Mouse (Mus musculus) neural tube, embryonic 13.5 days (tissue): Measurements from ENCODE around the gene Htr6. TPM values are rescaled to one million over a fixed set of nuclear protein-coding genes. Genes with fewer than 3 reads are reported as not detected.

Source experiments
- ATAC-seq: fragments of 200-750 bp; cut with Nextera tagmentation; 2 replicates; pipeline ENCODE4 v1.8.0; 2017; ENCODE audit warnings: low read depth, mild to moderate bottlenecking, moderate TSS enrichment, moderate library complexity
- H3K27ac ChIP-seq: fragments of 300-500 bp; sonication (generic); replicated peaks from 2 replicates; pipeline ENCODE4 v1.5.1; 2015; ENCODE audit warnings: moderate library complexity, mild to moderate bottlenecking, inconsistent platforms
- H3K27me3 ChIP-seq: fragments of 300-500 bp; sonication (generic); 2 replicates; pipeline ENCODE4 v1.6.1; 2015; ENCODE audit warnings: mild to moderate bottlenecking, inconsistent platforms
- H3K36me3 ChIP-seq: fragments of 300-500 bp; sonication (generic); 2 replicates; pipeline ENCODE4 v1.6.1; 2015; ENCODE audit warnings: mild to moderate bottlenecking, inconsistent platforms
- H3K4me1 ChIP-seq: fragments of 300-500 bp; sonication (generic); replicated peaks from 2 replicates; pipeline ENCODE4 v1.6.1; 2015; ENCODE audit warnings: inconsistent platforms
- H3K4me2 ChIP-seq: fragments of 300-500 bp; sonication (generic); 2 replicates; pipeline ENCODE4 v1.6.1; 2015; ENCODE audit warnings: inconsistent platforms, mild to moderate bottlenecking, moderate library complexity
- H3K4me3 ChIP-seq: fragments of 300-500 bp; sonication (generic); 2 replicates; pipeline ENCODE4 v1.5.1; 2015; ENCODE audit warnings: mild to moderate bottlenecking, inconsistent platforms
- H3K9ac ChIP-seq: fragments of 300-500 bp; sonication (generic); 2 replicates; pipeline ENCODE4 v1.6.1; 2015; ENCODE audit warnings: moderate library complexity, mild to moderate bottlenecking, inconsistent platforms
- H3K9me3 ChIP-seq: fragments of 300-500 bp; sonication (generic); 2 replicates; pipeline ENCODE4 v1.6.1; 2016; ENCODE audit warnings: inconsistent platforms
- WGBS: fragments of 180-500 bp; shearing (Covaris S2); methylation state at CpG from one replicate; pipeline ENCODE4 v1.1.7; 2015; 5-methylcytosine and 5-hydroxymethylcytosine counted together
- polyA plus RNA-seq: library from polyadenylated mRNA; unstranded; fragments of >200 nt; fragmentation: Nextera tagmentation; extraction: Ambion mirVana; gene quantifications from 2 replicates; pipeline ENCODE4 v1.2.1, GENCODE M21; 2015

The Htr6 gene
- polyA plus RNA-seq, 1 experiment from 2014 or later, result 0.60 TPM

DNA sequence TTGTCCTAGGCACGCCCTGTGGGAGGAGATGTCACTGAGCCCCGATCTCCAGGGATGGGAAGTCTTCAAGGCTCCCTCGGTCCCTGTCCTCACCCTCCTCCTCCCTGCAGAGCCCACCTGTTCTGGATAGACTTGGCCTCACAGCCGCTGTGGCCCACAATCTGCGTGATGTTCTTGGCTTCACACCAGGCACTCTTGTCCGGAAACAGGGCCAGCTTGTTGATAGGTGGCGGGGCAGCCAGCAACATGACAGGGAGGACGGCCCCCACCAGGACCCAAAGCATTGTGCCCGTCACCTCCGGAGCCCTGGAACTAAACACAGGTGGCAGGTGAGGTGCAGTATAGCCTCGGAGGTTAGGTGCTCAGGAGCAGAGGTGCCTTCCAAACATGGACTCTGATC is 10.0 kb upstream of the Htr6 start:
- ATAC-seq, result no peak
- no peak overlapping the region for H3K9ac ChIP-seq
- no peak overlapping the region for H3K27ac ChIP-seq
- no peaks in the 10 kb centered on the region for H3K36me3 ChIP-seq
- peaks cover 38% of the 10 kb centered on the region for H3K4me1 ChIP-seq
- no peaks in the 10 kb centered on the region for H3K9me3 ChIP-seq
- H3K4me2 ChIP-seq, result no peak overlapping the region
- no peak overlapping the region for H3K4me3 ChIP-seq
- 71% methylated on average over 11 of the region's 11 CpGs for WGBS
- peaks cover 25% of the 10 kb centered on the region for H3K27me3 ChIP-seq

DNA sequence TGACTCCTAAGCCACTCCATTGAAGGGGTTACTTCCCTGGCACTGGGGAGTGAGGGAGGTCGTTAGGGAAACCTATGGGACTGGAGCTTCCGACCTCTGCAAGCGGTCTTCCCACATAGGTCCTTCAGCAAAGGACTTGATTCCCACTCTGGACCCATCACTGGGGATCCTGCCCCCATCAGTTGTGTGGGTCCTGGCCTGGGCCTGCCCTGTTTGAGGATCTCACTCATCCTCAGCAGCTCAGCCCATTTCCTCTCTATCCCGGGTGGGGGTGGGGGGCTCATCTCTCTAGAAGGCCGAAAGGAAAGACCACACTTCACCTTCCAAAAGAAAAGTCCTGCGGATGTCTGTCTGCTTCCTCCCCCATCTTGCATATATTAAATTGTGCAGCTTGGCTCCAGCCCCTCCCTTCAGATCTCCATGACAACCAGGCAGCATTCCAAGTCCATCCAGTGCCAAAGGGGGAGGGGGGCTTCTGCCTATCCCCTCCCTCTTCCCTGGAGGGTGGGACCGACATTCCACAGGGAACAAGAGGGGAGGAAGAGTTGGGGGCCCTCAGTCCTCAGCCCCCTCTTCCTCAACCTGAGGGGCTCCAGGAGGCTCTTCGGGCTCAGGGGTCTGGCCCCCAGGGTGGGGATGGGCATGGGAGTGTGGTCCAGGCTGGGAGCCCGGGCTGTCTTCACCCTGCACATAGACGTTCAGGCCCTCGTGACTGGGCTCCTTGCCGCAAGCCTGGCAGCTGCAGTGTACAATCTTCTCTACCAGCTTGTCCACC is 7.6 kb upstream of the Htr6 start:
- peak overlapping the region; percentile 62; the same call in 1 of the 2 replicates for H3K27ac ChIP-seq
- no peaks in the 10 kb centered on the region for H3K9me3 ChIP-seq
- no peaks in the 10 kb centered on the region for H3K36me3 ChIP-seq
- H3K4me3 ChIP-seq, result no peak overlapping the region
- ATAC-seq, result peak; percentile 70
- H3K27me3 ChIP-seq, result peaks cover 13% of the 10 kb centered on the region
- peak overlapping the region; percentile 34 for H3K4me2 ChIP-seq
- peak overlapping the region; percentile 44; the same call in 1 of the 2 replicates for H3K9ac ChIP-seq
- peaks cover 31% of the 10 kb centered on the region for H3K4me1 ChIP-seq
- WGBS, result 28% methylated on average over 12 of the region's 12 CpGs

DNA sequence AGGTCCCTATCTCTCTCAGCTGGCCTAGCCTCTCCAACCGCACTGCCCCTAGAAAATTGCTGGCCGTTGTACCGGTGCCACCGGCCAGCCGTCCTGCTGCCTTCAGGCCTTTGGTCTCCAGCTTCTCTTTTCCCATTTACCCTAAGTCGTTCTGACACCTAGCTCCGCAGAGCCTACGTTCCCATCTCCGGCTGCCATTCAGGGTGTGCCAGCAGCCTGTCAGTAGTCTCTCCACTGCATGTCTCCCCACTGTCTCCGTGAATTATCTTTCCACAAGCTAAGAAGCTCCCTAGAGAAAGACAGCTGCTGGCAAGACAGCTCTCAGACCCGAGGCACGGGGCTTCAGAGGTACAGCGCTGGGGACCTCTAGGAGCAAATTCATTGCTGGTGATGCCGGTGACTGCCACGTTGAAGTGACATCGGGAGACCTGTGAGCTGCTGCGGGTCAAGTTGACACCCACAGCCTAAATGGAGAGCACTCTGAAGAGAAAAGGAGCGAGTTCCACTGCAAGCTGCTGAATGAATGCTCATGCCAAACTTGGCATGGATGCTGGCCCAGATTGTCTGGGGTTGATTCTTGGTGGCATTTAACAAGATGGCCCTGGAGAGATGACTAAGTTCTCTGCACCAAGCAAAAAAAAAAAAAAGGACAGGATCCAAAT is 6.0 kb upstream of the Htr6 start:
- ATAC-seq, result no peak
- H3K27ac ChIP-seq, result 0 out of 2 replicates have a peak overlapping the region, but pooled peaks have one; percentile 18
- peaks cover 31% of the 10 kb centered on the region for H3K4me1 ChIP-seq
- H3K27me3 ChIP-seq, result peaks cover 29% of the 10 kb centered on the region
- no peak overlapping the region for H3K4me2 ChIP-seq
- H3K9ac ChIP-seq, result peak overlapping the region; percentile 34; the same call in 1 of the 2 replicates
- no peaks in the 10 kb centered on the region for H3K36me3 ChIP-seq
- no peak overlapping the region for H3K4me3 ChIP-seq
- 65% methylated on average over 18 of the region's 18 CpGs for WGBS
- H3K9me3 ChIP-seq, result no peaks in the 10 kb centered on the region

DNA sequence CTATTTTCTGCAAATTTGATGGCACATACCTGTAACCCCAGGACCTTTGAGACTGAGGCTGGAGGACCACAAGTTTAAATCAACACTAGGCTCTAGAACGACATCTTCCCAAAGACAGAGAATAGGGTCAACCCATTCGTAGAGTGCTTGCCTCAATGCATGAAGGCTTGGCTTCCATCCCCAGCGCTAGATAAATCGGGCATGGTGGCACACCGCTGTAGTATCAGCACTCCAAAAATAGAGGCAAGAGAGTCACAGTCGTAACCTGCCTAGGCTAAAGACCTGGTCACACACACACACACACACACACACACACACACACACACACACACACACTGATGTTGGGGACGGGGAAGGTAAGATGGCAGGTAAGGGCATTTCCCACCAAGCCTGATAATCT is 4.9 kb upstream of the Htr6 start:
- Histone ChIP-seq H3K36me3 (no peaks in the 10 kb centered on the region), H3K4me3 (no peak overlapping the region), H3K4me1 (peaks cover 36% of the 10 kb centered on the region), H3K27me3 (peaks cover 37% of the 10 kb centered on the region), H3K27ac (no peak overlapping the region), H3K4me2 (no peak overlapping the region), H3K9ac (no peak overlapping the region), H3K9me3 (no peaks in the 10 kb centered on the region)
- WGBS, result 95% methylated on average over 7 of the region's 7 CpGs
- no peak for ATAC-seq

DNA sequence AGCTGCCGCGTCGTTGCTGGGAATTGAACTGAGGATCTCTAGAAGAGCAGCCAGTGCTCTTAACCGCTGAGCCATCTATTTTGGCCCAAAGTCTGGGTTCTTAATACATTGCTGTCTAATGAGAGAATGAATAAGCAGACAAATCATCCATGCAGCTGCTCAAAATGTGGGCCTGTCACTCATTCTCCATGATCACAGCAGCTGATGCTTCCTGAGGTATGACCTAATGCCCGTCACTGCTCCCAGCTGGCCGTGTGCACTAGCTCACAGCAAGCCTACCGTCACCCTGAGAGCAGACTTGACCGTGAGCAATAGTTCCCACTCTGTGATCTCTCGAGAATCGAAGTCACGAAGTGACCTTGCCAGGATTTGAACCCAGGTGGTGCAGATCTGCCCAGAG is 4.1 kb upstream of the Htr6 start:
- H3K27me3 ChIP-seq, result peaks cover 37% of the 10 kb centered on the region
- WGBS, result 75% methylated on average over 11 of the region's 11 CpGs
- ATAC-seq, result no peak

DNA sequence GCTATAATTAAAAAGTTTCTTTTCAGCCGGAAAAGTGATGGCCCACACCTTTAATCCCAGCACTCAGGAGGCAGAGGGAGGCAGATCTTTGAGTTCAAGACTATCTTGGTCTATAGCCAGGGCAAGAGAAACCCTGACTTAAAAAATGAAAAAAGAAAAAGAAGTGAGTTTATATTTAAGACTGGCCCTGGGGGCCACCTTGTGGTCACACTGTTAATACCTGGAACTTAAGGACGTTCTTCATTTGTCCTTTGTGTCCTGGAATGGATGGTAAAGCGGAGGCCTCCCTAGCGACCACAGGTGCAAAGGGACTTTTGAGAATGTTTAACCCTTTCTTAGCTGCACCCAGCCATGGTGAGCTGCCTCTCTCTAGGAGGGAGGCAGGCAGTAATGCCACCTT is 3.4 kb upstream of the Htr6 start:
- 13% methylated on average over 4 of the region's 4 CpGs for WGBS
- peaks cover 44% of the 10 kb centered on the region for H3K27me3 ChIP-seq
- no peaks in the 10 kb centered on the region for H3K36me3 ChIP-seq
- H3K9me3 ChIP-seq, result no peaks in the 10 kb centered on the region
- no peak overlapping the region for H3K4me2 ChIP-seq
- no peak for ATAC-seq
- no peak overlapping the region for H3K4me3 ChIP-seq
- peaks cover 49% of the 10 kb centered on the region for H3K4me1 ChIP-seq
- no peak overlapping the region for H3K27ac ChIP-seq
- H3K9ac ChIP-seq, result no peak overlapping the region

More for the DNA sequence above, 4.1 kb upstream of the Htr6 start:
- no peaks in the 10 kb centered on the region for H3K9me3 ChIP-seq
- peaks cover 44% of the 10 kb centered on the region for H3K4me1 ChIP-seq
- H3K4me2 ChIP-seq, result no peak overlapping the region
- H3K4me3 ChIP-seq, result no peak overlapping the region
- no peak overlapping the region for H3K27ac ChIP-seq
- no peak overlapping the region for H3K9ac ChIP-seq
- no peaks in the 10 kb centered on the region for H3K36me3 ChIP-seq

DNA sequence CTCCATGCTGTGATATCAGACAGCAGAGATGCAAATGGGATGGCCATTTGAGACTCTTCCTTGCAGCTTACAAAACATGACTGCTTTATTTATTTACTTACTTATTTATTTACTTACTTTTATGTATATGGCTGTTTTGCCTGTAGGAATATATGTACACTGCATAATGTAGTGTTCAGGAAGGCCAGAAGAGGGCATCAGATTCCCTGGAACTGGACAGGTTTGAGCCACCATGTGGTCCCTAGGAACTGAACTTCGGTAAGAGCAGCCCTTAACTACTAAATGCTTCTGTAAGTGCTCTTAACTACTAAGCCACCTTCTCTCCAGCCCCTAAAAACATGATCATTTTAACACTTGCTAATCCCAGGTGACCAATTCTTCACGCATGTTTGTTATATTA is 2.9 kb upstream of the Htr6 start:
- H3K36me3 ChIP-seq, result no peaks in the 10 kb centered on the region
- no peak overlapping the region for H3K4me3 ChIP-seq
- peaks cover 48% of the 10 kb centered on the region for H3K27me3 ChIP-seq
- H3K4me1 ChIP-seq, result peaks cover 45% of the 10 kb centered on the region
- H3K9ac ChIP-seq, result no peak overlapping the region
- no peak overlapping the region for H3K27ac ChIP-seq
- no peak for ATAC-seq
- WGBS, result 33% methylated on average over 2 of the region's 2 CpGs
- H3K4me2 ChIP-seq, result no peak overlapping the region
- H3K9me3 ChIP-seq, result no peaks in the 10 kb centered on the region

- WGBS, result 15% methylated on average over 5 of the region's 5 CpGs
- H3K4me2 ChIP-seq, result peak overlapping the region; percentile 80
- H3K9ac ChIP-seq, result no peak overlapping the region
- H3K27ac ChIP-seq, result no peak overlapping the region
- peaks cover 72% of the 10 kb centered on the region for H3K27me3 ChIP-seq
- H3K4me3 ChIP-seq, result peak overlapping the region; percentile 54
- H3K4me1 ChIP-seq, result peaks cover 21% of the 10 kb centered on the region
- no peaks in the 10 kb centered on the region for H3K36me3 ChIP-seq
- H3K9me3 ChIP-seq, result no peaks in the 10 kb centered on the region
- ATAC-seq, result no peak
Observed at GRCm38 (mm10) chr4:139075915-139076314, 545 bp upstream of the Htr6 start.

DNA sequence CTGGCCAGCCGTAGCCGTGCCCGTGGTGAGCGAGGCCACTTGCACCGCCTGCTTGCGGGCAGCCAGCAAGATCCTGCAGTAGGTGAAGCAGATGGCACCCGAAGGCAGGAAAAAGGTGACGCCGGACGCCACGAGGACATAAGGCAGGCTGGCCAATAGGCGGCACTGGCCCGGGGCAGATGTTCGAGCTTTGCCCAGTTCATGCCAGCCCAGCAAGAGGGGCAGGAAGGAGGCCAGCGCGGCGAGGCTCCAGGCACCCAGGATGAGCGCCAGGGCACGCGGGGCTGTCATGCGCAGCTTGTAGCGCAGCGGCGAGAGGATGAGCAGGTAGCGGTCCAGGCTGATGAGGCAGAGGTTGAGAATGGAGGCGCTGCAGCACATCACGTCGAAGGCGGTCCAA is 1.3 kb downstream of the Htr6 start:
- whole genome bisulfite sequencing, result 18% methylated on average over 29 of the region's 29 CpGs
- Histone ChIP-seq H3K4me1 (peaks cover 21% of the 10 kb centered on the region), H3K4me2 (peak overlapping the region; percentile 80), H3K27me3 (peaks cover 90% of the 10 kb centered on the region), H3K4me3 (peak overlapping the region; percentile 54), H3K27ac (no peak overlapping the region), H3K9me3 (no peaks in the 10 kb centered on the region), H3K36me3 (no peaks in the 10 kb centered on the region), H3K9ac (peak overlapping the region; percentile 73; the same call in 1 of the 2 replicates)
- no peak for ATAC-seq

GRCm38 (mm10) chr4:139068287-139068686 is 7.1 kb downstream of the Htr6 start:
- WGBS, result 28% methylated on average over 4 of the region's 4 CpGs
- ATAC-seq, result no peak
- Histone ChIP-seq H3K27ac (no peak overlapping the region), H3K4me1 (no peaks in the 10 kb centered on the region), H3K4me3 (no peak overlapping the region), H3K9ac (no peak overlapping the region), H3K4me2 (no peak overlapping the region), H3K36me3 (no peaks in the 10 kb centered on the region), H3K9me3 (no peaks in the 10 kb centered on the region), H3K27me3 (peaks cover 48% of the 10 kb centered on the region)

- Histone ChIP-seq H3K27me3 (peaks cover 19% of the 10 kb centered on the region; the same call in 1 of the 2 replicates), H3K36me3 (no peaks in the 10 kb centered on the region), H3K4me1 (no peaks in the 10 kb centered on the region), H3K9ac (no peak overlapping the region), H3K9me3 (no peaks in the 10 kb centered on the region), H3K27ac (no peak overlapping the region), H3K4me3 (no peak overlapping the region), H3K4me2 (no peak overlapping the region)
- WGBS, result 89% methylated on average over 5 of the region's 5 CpGs
- no peak for ATAC-seq
Observed at GRCm38 (mm10) chr4:139064831-139065230, 10.5 kb downstream of the Htr6 start.

DNA sequence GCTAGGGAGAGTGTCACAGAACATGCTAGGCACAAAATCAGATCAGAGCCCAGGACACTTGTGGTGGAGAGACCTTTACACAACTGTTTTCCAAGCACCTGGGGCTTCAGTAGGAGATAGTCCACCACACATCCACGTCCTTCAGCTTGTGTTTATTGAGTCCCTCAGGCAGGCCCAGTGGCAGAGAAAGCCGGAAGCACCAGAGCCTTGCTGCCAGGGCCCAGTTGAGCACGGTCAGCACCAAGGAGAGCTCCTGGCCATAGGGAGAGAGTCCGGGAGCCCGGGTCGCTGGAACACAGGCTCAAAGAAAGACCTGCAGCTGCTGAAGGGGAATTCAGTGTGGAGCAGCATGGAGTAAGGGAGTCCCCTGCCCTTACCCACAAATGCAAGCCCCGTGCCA is 15.8 kb downstream of the Htr6 start:
- Histone ChIP-seq H3K9me3 (no peaks in the 10 kb centered on the region), H3K4me3 (no peak overlapping the region), H3K36me3 (no peaks in the 10 kb centered on the region), H3K27me3 (peaks cover 25% of the 10 kb centered on the region), H3K9ac (no peak overlapping the region), H3K27ac (no peak overlapping the region), H3K4me1 (peaks cover 11% of the 10 kb centered on the region), H3K4me2 (no peak overlapping the region)
- no peak for ATAC-seq
- WGBS, result 12% methylated on average over 7 of the region's 7 CpGs
